Mouse (Mus musculus) layer of hippocampus, adult 9-11 months (tissue): ENCODE data around the gene Il1rapl2.

Experiments
- DNase-seq: peaks from one replicate; pipeline ENCODE4 v3.0.0; 2022

Il1rapl2 gene

GRCm38 (mm10) chrX:137570321-137571195 lies at the start of gene Il1rapl2:
Il1rapl2 (plus strand) TSS chrX:137570608.
- DNase-seq: no peak

DNA sequence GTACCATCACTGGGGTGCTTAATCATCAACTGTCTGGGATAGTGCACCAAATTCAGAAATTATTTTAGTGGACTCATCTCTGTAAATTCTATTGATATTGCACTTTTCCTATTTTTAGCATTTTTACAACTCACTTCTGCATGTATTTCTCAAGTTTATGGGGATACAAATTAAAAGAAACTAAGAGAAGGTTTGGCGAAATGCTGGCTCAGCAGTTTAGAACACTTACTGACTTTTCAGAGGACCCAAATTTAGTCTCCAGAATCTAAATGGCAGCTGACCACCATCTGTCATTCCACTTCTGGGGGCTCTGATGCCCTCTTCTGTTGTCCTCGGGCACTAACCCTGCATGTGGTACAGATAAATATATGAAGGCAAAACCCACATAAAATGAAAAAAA lies 22.1 kb upstream of the Il1rapl2 start:
- DNase-seq: no peak

DNA sequence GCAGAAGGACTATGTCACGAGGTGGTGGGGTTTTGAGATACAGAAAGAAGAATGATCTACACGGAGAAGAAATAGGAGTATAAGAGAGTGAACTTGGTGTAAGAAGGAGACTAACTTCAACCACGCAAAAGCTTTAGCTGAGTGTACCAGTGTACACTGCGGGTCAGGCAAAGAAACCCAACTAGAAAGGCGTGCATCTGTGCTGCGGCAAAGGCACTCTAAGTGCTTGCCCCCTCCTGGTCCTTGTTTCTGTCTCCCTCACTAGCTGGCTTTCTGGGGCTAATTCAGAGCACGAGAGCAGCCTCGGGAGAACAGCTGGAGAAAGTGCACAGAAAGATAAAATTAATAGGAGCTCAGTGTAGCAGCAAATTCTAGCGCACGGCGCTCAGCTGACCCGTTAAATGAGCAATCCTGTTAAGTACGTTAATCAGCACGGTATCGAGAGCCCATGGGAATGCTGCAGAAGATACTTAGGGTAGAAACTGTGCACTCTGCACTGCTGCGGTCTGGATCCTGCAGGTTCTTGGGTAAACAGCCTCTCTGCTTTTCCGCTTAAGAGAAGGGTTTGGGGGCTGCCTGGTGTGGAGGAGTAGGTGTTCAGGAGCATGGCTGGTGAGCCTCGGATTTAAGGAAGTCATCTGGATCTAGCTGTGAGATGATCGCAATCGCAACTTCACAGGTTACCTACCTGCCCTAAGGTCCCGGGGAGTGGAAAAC lies 778 bp upstream of the Il1rapl2 start:
- DNase-seq: no peak

GRCm38 (mm10) chrX:137582656-137583055 lies 12.2 kb downstream of the Il1rapl2 start:
- DNase-seq: no peak

DNA sequence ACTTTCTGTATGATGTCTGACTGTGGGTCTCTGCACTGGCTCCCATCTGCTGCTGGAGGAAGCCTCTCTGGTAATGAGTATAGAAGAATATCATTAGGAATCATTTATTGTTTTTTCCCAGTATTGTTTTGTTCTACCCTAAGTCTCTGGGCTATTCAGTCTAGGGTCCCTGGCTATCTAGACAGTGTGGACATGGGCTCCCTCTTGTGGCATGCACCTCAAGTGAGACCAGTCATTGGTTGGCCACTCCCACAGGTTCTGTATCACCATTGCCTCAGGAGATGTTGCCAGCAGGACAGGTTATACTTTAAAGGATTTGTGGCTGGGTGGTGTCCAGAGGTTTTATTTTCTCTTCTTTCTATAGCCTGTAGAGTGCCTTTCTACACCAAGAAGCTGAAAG lies 50.3 kb downstream of the Il1rapl2 start:
- no peak for DNase-seq

- DNase-seq: peak; percentile 1
These were observed 96.6 kb downstream of the Il1rapl2 start for GRCm38 (mm10) chrX:137667011-137667410.

DNA sequence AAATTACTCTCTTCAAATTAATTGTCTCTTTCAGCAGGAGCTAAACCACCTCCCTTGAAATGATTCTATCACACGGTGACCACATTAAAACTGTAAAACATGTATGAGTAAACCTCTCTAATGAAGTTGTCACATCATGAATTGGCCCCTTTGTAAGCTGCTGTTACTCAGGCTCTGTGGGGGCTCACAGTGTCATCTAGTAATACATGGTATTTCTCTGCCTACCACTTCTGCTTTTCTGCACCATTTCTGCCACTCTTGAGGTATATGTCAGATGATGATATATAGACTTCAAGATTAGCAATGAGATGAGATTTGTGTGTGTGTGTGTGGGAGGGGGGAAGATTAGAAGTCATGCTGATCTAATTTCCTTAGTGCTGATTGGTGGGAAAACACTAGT lies 117.6 kb downstream of the Il1rapl2 start:
- no peak for DNase-seq

GRCm38 (mm10) chrX:137700006-137700405 lies 129.6 kb downstream of the Il1rapl2 start:
- DNase-seq: no peak

- no peak for DNase-seq
These were observed 185.1 kb downstream of the Il1rapl2 start for GRCm38 (mm10) chrX:137755537-137755936.

DNA sequence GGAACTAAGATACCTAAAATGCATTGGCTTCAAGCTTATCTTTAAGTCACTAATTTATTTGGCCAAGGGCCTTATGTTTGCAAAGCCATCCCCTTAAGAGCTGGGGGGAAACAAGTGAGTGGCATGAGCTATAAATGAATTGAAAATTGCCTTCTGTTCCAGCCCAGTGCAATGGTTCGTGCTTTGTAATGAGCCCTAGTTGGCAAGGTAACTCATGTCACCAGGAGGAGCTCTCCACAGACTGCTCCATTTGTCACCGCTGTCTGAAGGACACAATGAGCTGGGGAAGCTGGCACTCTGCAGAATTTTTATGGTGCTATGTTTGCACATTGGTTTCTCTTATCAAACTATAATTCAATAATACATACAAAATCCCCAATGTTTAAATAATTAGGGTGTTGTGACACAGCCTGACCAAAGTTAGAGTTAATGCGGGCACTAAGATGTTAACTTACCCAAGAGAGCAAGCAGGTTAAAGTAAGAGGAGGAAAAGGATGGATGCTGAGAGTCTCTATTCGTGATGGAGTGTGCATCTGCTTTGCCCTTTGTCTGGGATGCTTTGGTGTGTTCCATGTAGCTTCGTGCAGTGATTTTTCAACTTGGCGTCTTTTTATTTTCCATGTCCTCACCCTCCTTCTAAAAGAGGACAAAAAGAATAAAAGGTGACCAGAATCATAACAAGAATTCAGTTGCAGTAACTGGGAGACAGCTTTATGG lies 235.2 kb downstream of the Il1rapl2 start:
- peak; percentile 4 for DNase-seq

GRCm38 (mm10) chrX:137806231-137807114 lies 236.1 kb downstream of the Il1rapl2 start:
- no peak for DNase-seq

DNA sequence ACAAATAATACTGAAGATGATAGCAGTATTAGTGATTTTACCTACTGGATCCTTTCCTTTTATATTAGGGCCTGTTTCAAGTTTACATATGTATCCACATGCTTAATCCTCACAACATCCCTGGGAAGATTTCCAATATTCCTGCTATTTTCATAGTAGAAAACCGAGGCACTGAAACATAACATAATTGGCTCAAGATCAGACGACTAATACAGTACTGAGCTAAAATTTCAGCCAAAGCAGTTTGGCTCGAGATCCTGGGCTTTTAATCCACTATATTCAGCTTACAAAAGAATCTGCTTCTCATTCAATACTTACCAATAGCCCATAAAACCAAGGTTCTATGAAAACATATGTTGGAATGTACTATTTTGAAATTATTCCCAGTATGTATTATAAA lies 239.1 kb downstream of the Il1rapl2 start:
- DNase-seq: no peak

DNA sequence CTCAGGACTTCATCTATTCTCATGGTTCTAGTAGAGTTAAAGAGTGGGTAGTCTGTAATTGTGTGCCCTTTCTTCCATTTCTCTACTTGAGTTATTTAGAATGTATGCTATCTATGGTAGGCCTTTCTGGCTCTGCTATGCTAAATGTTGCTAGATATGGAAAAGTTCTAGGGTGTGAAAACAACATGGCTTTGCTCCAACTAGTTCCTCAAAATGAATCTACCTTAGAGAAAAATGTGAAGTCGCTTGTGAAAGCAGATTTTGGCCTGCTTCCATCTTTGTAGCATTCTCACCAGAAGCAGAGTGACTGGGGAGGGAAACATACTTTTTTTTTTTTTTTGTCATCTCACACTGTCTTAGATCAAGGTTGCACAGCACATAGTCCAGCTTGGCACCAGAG lies 241.7 kb downstream of the Il1rapl2 start:
- DNase-seq: no peak

GRCm38 (mm10) chrX:137848936-137849335 lies 278.5 kb downstream of the Il1rapl2 start:
- DNase-seq: peak; percentile 57

GRCm38 (mm10) chrX:137923490-137923889 lies 353.1 kb downstream of the Il1rapl2 start:
- no peak for DNase-seq

DNA sequence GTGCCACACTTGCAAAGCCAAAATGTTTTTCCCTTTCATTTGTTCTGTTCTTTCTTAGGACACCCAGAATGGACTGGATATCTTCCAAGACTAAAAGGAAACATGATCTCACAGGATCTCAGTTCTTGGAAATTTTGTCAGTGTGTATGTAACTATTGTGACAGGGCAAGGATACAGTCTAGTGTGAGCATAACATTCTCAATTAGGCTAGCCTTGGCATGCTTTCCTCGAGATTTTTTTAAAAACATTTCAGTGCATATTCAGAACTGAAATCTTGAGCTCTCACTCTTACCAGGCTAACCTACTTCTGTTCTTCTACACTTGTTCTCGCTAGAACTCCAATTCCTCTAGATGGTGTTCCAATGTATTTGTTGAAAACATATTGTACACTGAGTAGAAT lies 356.4 kb downstream of the Il1rapl2 start:
- DNase-seq: no peak

DNA sequence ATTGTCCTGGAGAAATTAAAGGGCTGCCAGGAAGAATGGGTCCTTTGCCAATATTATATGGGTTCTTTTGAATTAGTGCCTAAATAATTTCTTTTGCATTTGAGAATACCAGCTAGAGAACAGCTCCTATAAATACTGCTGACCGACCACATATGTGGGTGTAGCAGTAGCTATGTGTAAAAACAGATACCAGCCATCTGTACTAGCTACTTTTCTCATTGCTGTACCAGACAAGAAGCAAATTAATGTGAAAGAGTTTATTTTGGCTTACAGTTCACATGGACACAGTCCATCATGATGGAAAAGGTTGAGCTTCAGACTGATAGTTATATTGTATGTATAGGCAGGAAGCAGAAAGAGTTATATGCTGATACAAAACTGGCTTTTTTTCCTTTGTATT lies 377.3 kb downstream of the Il1rapl2 start:
- no peak for DNase-seq

GRCm38 (mm10) chrX:137971306-137971705 lies 400.9 kb downstream of the Il1rapl2 start:
- no peak for DNase-seq

DNA sequence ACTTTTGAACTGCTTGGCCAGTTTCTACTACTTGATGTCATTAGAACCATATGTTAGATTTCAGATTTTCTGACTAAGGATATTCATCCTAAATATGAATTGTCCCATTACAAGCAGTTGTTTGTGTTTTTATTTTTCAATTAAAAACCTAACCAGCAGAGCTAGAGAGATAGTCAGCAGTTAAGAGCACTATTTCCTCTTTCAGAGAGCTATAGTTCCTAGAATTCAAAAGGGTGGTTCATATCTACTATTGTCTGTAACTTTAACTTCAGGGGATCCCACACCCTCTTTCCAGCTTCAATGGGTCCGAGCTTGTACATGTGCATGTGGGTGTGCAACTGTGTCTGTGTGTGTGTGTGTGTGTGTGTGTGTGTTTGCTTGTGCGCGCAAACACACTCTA lies 472.7 kb downstream of the Il1rapl2 start:
- no peak for DNase-seq

DNA sequence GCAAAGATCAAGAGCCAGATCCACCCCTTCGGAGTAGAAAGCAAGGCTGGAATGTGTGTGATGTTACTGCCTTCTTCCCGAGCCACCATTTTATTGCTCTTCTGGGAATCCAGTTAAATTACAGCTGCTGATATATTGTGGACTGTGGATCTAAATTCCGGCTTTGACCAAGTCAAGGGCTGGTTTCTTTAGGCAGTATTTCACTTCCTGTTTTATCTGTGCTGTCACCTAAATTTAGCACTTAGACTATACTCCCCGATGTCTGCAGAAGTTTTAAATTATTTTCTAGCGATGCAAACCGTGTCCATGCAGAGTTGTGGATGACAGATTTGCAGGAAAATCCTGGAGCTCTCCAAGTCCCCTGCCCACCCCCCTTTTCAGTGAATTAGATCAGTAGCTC lies 533.5 kb downstream of the Il1rapl2 start:
- DNase-seq: no peak

DNA sequence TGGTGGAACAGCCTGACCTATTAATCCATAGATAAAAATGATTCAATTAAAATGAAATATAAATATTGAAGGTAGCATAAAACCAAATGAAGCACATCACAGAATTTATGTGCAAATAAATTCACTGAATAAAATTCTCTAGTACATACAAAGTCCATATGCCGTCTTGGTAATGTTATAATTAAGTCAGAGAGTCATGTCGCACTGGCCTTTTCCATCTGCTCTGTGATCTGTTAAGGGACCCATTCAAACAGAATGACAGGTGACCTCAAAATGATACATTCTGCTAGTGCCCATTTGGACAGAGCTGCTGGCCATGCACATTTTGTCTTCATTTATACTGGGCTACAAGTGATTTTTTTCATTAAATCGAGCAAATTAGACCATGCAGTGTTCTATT lies 534.3 kb downstream of the Il1rapl2 start:
- no peak for DNase-seq

DNA sequence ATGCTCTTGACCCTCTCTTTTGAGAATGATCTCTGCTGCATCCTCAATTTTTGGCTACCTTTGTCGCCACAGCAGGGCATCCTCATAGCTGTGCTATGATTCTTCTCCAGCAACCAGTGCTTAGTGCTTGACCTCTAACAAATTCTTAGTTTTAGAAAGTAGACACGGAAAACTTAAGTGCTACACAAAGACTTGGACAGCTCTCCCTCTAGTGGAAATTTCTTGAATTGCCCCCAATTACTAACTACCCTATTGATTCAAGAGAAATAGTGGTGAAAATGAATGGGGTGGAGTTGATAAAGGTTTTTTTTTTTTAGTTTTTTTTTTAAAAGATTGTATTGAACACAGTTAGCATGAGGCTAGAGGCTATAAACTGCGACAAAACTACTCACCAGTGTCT lies 599.7 kb downstream of the Il1rapl2 start:
- no peak for DNase-seq

DNA sequence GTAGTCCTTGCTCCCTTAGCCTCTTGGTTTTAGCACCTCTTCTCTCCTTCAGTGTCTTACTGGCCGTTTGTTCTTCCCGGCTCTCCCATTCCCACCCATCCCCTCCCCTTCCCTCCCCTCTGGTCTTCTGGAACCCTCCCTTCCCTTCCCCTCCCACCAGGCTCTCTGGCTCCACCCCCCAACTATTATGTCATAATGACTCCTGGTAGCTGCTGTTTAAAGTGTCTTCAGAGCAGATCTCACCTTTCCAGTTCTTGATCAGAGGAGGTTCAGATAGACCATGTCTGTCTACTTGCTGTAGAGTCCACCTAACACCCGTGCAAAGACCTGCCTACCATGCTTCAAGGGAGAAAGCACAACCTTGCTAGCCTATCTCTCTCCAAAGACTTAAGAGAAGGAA lies 639.1 kb downstream of the Il1rapl2 start, which contains the start of gene Tex13a:
Gene Tex13a, minus strand, starts transcription at position 101 of the 400 bp plus-strand sequence.
- DNase-seq: no peak
